Mouse (Mus musculus): ENCODE measurements around the gene Tle6.

Gene Tle6

GRCm38 (mm10) chr10:81583347-81583746, 17.5 kb downstream of the Tle6 start:
- no peak for DNase-seq

GRCm38 (mm10) chr10:81580441-81581070, 20.3 kb downstream of the Tle6 start:
- no peak for DNase-seq

- DNase-seq = peak; percentile 75
Measured at GRCm38 (mm10) chr10:81579967-81580366, 20.9 kb downstream of the Tle6 start.

DNA sequence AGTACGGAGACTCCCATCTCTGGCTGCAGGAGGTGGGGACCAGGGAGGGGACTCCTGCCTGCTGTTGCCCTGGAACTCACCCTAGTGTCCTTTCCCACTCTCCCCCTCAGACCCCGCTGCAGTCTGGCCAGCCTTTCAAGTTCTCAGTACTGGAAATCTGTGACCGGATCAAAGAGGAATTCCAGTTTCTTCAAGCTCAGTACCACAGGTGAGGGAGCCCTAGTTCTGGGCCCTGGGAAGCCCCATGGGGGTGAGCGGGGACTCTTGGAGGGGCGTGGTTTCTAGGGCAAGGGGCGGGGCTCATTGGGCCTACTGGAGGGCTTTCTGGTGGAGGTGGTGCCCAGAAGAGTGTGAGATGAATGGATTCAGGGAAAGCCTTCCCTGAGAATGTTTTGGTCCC, 25.2 kb downstream of the Tle6 start:
- peak; percentile 75 for DNase-seq

DNA sequence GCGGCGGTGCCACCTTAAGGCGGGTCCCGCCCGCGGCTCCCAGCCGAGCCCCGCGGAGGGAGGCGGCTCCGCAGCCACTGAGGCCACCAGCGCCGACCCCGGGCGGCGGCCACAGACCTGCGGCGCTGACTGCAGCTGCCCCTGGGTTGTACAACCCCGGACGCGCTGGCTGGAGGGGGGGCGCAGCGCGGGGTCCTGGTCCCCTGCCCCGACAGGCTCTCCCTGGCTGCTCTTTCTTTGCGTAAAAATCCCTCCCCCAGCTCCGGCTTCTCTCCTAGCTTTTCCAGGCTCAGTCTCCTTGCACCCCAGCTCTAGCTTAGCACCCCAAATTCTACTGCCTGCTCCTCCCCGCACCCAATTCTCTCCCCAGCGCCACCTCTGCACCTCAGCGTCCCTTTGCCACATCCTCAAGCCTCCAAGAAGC, 25.7 kb downstream of the Tle6 start:
- DNase-seq = peak; percentile 78

DNA sequence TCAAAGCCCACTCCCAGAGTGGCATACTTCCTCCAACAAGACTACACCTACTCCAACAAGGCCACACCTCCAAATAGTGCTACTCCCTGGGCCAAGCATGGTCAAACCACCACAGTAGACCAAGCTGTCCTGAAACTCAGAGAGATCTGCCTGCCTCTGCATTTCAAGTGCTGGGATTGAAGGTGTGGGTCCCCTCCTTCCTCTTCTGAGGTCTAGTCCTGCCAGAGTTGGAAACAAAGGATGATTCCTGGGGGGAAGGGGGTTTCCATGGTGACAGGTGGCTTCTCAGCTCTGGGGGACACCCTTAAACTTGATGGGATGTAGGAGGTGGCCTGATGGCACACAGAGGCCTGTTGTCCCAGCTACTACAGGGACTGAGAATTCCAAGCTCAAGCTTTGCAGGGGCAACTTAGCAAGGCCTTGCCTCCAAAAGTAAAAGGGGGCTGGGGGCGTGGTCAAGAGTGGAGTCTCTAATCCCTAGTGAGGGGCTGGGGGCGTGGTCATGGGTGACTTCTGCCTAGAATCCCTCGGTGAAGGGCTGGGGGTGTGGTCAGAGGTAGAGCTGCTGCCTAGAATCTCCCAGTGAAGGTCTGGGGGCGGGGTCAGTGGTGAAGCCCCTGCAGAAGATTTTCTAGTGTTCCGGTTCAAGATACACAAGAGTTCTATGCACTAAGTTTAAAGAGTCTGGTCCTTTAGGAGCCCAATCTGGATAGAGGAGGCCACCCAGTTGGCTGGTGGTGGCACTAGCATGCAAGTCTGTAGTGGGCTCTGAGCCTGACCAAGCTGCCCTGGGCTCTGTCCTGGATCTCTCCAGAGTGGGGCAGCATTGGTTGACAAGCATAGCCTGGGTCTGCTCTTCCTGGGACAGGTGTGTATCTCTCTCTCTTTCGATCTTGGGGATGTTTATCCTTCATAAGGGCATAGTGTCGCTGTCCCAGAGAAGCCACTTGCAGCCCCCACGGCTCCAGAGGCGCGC, 26.5 kb downstream of the Tle6 start, which contains the start of gene Tle2:
Gene Tle2, plus strand, starts transcription at position 481 of the 976 bp plus-strand sequence.
- peak; percentile 80 for DNase-seq

DNA sequence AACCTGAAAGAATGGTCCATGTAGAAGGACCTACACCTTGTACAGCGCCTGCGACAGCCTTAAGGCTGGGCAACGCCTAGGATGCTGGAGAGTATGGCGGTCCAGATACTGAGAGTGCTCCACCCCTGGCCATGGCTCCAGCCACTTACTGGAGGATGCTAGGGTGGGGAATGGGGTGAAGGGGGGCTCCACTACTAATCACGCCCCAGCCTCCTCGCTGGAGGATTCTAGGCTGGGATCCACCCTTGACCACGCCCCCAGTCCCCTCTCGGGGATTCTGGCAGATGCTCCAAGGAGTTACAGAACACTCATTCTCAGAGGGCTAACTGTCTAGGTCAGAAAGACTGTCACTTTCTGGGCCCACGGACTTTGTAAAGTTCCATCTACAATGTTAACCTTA, 27.9 kb downstream of the Tle6 start:
- DNase-seq = peak; percentile 71

GRCm38 (mm10) chr10:81572133-81572671, 28.7 kb downstream of the Tle6 start:
- peak; percentile 78 for DNase-seq

- DNase-seq = peak; percentile 100
Measured at GRCm38 (mm10) chr10:81571501-81571876, 29.4 kb downstream of the Tle6 start.

DNA sequence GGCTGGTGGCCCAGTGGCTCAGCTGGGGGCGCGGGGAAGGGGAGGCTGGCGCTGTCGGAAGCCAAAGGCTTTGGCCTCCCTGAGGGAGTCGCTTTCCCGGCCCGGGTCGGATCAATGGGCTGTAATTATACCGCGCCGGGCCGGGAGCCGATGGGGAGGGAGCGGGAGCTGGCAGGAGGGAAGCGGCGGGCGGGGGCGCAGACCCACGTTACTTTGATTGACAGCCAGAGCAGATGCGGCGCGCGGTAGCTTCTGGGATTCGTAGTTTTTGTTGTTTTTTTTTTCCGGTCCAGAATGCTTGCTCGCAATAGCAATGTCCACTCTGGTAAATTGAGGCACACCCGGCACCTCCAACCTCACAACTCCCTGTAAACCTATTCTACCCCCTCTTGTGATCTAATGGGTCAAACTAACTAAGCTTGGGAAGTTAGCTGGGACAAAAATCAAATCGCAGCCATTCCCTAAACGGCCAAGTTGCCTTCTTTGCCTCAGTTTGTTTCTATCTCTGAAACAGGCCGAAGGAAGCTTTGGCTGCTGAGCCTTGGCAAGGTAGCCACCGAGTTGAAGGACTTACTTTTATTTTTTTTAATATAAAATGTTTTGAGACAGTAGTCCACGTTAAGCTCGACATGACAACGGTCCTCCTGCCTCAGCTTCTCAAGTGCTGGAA, 29.9 kb downstream of the Tle6 start:
- peak; percentile 96 for DNase-seq

DNA sequence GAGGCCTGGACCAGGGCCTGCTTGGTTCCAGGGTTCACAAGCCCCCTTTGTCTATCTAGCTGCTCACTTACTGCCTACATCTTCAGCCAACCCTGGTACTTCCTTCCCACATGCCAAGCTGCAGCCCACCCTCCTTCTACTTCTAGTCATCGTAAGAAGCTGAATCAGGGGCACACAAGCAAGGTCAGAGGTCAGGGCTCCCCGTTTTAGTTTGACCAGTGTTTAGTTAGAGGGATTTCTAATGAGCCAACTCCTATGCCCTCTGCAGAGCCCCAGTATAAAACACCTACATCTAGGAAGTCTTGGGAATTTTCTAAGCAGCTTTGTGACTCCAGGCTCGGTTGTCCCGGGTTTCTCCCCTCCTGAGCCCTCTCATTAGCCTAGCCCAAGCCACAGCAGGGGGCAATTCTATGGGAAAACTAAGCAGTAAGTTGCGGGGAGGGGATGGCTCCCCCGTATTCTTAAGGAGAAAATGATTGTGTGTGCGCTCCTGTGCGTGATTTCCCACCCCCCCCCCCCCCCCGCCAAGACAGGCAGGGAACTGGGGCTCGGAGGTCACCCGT, 30.6 kb downstream of the Tle6 start:
- no peak for DNase-seq

DNA sequence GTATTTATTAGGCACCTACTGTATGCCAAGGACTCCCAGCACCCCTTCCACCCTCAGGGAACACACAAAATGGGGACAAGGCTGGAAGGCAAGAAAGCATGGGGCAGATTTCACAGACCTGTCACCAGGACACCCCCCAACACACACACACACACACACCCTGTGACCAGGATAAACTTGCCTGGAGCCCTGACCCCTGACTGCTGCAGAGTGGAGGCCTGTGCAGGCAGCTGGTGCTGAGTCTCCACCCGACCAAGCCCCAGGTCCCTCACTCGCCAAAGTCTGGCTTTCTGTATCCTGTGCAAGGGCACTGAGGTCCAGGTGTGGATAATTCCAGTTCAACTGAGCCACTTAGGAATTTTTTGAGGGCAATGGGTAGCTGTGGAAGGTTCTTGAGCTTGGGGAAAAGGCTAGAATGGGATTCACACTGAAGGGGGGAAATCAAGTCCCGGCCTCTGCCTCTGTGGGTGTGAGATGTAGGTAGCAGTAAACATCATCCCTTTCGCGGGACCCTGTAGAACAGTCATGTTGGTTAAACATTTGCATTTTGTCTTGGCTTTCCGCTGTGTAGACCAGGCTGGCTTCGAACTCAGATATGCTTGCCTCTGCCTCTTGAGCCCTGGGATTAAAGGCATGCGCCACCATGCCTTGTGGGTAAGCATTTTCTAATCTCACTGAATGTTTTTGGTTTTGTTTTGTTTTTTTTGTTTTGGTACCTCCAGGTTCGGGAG, 31.2 kb downstream of the Tle6 start:
- peak; percentile 74 for DNase-seq

DNA sequence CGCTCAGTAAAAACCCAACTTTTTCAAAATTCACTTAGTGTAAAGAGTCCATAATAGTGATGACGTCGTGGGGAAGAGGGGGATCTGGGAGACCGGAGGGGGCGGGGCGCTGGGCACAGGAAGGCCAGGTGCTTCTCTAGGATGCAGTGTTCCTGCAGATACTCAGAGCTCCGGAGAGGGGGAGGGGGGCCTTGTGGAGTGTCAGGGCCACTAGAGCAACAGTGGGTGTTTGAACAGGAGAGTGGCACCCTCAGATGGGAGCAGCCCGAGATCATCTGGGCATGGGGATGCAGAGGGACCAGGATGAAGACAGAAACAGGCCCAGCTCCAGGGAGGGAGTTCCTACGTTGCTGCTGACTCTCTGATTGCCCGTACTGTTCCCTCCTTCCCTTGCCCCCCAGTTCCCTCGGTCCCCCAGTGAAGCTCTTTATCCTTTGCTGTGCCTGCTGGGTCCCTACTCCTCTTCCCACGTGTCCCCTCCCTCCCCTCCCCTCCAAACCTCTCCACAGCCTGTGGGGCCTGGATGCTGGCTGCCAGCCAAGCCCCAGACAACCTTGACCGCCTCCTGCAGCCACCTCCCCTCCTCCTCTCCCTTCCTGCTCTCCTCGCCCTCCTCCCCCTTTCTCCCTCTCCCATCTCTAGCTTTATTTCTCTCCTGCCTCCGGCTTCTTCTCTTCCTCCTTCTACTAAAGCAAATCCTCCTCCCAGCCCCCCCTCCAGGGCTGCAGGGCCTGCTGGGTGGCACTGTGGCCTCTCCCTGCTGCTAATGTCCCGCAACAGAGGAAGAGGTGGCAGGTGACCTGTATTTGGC, 32.3 kb downstream of the Tle6 start:
- DNase-seq = peak; percentile 73

DNA sequence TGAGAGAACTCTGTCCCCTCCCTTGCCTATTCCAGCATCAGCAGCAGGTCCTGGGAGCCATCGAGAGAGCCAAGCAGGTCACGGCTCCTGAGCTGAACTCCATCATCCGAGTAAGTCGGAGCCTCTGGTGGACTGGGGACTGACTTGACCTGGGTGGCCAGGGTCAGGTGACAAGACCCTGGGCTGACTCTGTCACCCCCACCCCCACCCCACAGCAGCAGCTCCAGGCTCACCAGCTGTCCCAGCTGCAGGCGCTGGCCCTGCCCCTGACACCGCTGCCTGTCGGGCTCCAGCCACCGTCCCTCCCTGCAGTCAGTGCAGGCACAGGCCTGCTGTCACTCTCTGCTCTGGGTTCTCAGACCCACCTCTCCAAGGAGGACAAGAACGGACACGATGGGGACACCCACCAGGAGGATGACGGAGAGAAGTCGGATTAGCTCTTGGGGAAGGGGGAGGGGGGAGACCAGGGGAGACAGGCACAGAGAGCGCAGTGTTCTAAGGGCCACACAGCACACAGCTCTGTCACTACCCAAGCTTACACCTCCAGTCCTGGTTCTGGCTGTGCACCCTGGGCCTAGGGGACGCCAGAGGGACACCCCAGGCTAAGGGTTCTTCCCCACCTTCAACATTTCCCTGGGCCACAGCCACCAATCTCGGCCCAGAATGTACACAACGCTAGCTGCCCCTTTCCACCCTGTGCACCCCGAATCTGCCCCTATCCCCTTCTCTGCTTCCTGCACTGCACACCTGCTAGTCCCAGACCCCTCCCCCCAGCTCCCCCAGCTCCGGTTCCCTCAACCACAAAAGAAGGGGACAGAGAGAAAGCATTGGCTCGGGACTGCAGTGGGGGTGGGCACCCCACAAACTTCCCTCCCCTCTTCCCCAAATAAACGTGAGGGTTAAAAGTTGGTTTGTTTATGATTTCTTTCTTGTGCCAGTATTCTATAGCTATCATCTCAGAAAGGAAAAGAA, 35.3 kb downstream of the Tle6 start:
- no peak for DNase-seq

DNA sequence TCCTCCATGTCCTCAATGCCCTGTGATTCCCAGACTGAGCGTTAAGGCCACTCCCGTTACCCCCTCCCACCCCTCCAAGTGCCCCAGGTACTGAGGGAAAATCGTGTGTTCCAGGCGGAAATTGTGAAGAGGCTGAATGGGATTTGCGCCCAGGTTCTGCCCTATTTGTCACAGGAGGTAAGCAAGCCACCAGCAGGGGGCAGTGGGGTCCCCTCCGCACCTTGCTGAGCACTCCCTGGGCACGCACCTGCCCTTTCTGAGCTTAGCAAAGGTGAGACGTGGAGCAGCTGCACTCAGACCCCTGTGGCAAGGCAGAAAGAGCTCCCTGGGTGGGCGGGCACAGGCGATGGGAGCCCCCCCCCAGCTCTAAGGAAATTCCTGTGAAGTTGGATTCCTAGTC, 36.1 kb downstream of the Tle6 start:
- DNase-seq = peak; percentile 83

DNA sequence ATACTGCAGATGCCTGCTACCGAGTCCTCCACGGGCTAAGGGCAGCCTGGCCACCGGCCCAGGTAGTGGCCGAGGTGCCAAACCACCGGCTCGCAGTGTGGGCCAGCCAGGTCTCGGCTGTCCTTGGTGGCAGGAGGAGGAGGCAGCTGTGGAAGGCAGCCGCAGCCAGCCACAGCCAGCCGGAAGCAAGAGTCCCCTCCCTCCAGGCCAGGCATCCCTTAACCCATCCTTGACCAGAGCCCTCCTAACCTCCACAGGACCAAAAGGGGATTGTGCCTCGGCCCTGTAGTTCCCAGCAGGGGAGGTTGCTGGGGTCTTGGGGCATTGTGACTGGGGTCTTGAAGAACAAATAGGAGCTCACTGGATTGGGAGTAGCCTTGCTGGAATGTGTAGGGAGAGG, 36.7 kb downstream of the Tle6 start:
- peak; percentile 74 for DNase-seq

DNA sequence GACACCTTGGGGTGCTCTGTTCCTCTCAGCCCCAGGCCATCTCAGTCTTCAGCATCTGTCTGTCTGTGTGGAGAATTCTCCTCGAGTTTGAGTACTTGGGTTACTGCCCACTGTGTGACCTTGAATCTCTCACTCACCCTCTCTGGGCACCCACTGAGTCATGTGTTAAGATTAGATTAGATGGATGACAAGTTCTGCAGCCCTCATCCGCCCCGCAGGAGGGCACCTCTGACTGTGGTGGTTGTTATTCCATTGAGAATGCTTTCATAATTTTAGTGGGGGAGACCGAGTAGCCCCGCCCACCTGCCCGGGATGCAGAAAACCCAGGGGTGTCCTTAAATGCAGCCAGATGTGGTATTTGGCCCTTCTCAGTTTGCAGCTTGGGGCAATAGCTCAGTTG, 37.4 kb downstream of the Tle6 start:
- no peak for DNase-seq

DNA sequence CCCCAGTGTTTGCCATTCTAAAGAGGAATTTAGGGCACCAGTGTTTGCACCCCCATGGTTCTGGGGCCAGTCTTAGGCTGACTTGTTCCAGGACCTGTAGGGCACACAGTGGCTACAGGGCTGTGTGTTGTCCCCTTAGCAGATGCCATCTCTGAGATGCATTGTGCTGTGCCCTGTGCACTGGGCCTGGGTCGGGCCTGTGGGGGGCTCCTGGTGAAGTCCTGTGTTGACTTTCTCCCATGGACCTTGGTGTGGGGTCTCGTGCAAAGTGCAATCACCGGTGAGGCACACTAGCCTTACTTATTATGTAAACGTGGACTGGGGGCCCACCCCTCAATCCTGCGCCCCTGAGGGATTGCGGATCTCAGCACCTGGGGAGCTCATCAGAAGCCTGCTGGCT, 38.5 kb downstream of the Tle6 start:
- DNase-seq = no peak

GRCm38 (mm10) chr10:81560719-81561459, 40.0 kb downstream of the Tle6 start:
- DNase-seq = peak; percentile 74
